Mouse (Mus musculus) G1E-ER4 (cell line): ENCODE measurements at regions not wholly inside any gene's neighbourhood (a gene's known extent, or its start where the extent isn't known, plus 50 kb on each side); places are given as distances from the start of the nearest gene placed in this dataset.

ENCODE experiments used
- GATA1 ChIP-seq: IDR thresholded peaks from one replicate; pipeline ENCODE4 v1.8.0; 2012; ENCODE audit warnings: low read length, inconsistent platforms

DNA sequence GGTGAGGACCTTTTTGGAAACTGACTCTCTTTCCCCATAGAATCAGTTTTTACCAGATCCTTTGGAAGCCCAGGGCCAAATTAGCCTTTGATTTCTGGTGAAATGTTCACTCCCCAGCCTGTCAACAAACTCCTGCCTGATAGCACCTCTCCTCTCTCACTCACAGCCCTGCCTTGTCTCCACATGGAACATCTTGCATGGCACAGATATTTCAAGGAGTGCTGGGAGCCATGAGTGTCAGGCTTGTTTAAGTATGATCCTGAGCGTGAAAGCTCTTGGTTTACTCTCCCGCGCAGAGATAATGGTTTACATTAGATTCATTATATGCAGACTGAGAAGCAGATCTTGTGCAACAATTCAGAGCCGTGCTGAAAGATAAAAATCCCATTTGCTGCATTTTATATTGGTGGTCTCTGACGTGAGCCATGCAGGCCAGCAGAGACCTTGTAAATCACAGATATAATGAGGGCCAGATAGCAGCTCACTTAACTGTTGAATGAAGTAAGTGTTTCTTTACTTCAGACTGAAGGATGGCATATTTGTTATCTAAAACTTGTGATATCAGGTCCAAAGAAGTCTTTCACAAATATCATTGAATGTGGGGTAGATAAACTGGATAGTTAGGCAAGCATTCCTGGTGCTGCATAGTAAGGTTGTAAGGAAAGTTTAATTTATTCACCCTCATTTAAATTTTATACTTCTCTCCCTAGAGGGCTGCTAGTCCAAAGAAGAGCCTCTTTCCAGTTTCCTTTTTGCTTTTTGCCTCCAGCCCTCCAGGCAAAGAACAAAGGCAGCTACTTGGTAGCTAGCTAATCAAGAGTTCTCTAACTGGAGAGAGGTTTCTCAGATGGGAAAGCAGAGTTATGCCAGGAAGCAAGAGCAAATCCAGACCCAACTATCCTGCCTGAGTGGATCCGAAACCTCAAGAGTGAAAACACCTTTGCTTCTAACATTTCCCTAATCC, 81.8 kb downstream of the Tbx18 start:
- TF ChIP-seq GATA1: no peak

DNA sequence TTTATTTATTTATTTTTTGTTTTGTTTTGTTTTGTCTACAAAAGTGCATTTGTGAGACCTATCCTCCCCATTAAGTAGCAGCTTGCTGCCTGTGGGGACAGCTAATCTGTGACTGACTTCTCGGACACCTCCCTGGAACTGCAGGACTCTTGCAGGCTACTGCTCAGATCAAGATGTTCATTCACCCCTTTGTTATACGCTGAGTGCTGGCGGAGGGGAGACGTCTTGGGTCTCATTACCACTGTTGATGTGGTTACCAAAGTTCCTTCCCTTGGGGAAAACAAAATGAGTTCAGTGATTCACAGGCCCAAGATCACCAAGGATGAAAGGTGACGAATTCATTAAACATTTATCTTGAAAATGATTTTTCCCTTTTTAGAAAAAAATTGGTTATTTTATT, 82.7 kb downstream of the Tbx18 start:
- no peak for TF ChIP-seq GATA1

DNA sequence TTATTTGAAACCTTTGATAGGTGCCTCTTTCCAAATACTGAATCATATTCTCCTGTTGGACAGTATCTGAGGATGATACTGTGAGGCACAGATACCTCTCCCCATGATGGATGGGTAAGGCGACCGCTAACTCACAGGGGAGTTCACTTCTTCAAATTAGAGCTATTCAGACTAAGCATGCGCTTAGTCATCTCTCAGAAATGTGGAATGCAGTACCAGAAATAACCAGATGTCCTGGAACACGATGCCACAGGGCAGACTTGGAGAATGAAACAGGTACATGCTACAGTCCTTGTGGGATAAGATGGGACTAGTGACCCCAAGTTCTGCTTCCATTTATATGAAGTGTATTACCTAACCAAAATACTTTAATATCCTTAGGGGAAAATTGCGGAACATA, 86.0 kb downstream of the Tbx18 start:
- TF ChIP-seq GATA1: no peak

DNA sequence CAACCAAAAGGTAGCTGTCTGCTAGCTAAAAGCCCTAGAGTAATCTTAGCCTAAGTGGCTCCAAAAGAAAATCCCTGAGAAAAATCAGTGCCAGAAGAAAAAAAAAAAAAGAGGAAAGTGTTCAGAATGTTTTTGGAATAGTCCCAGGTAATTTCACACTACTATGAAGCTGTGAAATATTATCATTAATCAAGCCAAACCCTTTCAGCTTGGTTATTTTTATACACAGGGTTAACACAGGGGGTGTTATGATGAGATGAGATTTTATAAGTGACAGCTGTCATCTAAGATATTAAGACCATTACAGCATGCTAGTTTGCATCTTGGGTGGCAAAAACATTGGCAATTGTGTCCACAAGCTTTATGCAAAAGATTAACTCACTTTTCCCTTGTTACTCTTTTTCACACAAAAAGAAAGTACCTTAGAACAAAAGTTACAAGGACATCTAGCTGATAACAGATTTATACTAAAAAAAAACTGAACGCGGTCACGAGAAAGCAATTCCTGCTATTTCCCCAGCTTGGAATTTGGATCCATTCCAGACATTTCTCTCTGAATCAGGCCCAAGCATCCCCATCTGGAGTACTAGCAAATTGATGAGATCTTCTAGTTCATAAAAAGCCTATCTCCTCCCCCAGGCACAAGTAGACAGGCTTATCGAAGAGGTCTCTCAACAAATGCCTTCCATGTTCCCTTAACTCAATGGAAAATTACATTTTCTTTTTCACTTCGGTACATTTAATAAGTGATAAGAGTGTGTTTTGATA, 97.0 kb downstream of the Tbx18 start:
- TF ChIP-seq GATA1: no peak

DNA sequence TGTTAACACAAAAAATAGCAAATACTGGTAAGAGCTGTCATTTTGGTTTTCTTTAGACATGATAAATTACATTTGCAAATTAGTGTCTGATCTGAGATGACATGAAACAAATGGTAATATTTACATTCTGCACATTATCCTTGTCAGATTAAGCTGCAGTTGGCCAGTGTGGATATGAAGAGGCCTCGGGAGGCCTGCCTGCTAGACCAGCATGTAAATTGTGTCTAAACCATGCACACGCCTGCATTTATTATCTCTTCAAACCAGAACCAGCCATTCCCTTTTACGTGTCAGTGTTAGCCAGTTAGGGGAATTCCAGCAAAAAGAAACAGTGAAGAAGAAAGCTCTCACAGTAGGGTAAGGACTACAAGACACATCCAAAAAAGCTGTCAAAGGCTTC, 104.6 kb downstream of the Tbx18 start:
- TF ChIP-seq GATA1: no peak

DNA sequence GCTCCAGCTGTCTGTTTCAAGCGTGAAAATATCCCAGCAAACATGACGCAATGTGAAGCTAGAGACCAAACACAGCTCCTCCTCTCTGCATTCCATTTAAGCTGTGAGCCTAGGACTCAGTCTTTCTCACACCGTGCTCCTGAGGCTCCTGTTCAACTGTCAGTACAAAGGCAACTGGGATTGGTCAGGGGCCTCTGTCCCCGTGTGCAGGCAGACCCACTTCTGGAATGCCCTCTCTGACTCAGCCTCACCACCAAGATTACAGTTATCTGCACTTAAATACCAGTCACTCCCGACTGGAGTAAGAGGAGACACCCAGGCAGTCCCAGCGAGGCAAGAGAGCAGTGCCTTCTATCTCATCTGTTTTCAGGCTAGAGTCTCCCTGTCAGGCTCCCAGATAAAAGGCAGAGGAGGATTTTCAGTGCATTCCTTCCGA, 112.8 kb downstream of the Tbx18 start:
- no peak for TF ChIP-seq GATA1

DNA sequence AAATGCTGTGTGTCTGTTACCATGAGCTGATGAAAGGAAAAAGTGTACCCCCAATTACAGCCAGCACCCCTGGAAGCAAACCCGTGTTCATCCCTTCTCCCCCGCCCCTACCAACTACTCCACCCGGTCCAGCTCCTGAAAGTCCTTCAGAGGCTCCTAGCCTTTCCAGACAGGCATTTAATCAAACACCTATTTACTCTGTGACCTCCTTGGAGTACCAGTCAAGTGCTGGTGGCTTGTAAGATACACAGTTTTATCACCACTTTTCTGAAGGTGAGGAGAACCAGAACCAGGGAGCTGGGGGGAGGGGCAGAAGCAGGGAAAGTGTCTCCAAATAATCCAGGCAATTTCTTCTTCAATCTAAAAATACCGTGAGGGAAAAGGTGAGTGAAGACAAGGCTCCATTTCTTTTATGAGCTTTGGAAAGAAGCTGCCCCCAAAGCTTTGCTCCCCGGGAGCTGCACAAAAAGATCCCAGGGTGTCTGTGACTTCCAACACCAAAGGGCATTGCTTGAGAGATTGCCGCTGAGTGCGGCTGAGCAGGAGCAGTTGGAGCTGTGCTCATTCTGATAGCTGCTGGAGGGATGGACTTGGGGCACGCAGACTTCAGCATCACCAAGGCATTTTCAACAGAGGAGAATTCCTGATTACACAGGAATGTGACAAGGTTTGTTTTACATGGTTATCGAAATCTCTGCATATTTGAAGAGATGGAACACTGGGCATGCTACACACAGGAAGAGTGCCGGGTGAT, 123.0 kb downstream of the Tbx18 start:
- TF ChIP-seq GATA1: no peak

DNA sequence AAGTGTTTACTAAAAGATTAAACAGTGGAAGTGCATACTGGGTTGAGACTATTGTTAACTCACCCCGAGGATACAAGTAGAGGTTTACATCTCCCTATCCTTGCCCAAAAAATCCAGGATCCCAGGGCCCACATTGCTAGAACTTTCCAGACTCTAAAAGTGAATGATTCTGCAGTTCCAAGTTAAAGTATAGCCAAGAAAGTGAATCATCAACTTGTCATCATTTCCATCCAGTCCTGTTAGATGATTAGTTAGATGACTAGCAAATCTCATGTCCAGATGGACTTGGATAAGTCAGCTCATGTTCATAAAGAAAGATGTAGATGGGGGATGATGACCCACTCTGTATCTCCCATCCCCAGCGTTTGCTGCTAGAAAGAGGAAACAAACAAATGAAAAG, 155.5 kb downstream of the Tbx18 start:
- no peak for TF ChIP-seq GATA1

DNA sequence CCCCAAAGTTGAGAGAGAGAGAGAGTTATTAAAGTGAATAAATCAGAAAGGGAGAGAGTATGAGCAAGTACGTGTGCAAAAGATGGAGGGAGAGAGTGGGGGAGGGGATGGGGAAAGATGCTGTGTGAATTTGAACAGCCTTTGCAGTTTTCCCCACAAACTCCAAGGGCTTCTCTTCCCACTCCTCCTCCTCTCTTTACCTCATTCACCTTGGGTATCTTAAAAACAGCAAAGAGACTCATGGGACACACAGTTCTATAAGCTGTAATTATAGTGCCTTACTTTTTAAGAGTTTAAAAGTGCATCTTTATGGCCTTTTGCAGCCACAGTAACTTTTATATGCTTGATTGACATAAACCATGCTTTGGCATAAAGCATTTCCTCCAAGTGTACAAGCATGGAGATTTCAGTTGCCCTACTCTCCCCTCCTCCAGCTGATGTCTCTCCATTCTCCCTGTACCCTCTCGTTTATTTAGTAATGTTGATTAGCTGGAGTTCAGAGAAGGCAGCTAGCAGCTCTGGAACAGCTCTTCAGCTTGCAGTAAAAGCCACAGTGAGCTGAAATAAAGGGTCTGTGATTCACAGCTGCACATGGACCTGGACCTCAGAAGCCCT, 156.7 kb downstream of the Tbx18 start:
- no peak for TF ChIP-seq GATA1

DNA sequence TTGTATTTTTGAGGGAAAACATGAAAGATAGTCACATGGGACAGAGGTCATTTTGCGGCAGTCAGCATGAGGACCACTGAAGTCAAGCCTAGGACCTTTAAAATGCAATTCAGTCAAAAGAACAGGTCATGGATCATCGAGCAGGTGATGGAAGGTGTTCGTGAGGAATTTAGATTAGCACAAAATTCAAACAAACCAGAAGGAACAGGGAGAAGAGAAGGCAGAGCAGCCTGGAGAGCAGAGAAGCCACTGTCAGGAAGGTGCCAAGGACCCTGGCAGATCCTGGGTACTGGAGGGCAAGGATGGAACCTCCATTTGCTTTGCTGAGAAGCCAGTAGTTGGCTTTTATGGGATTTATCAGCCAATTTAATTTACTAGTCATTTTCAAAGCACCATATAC, 167.8 kb downstream of the Tbx18 start:
- TF ChIP-seq GATA1: no peak

DNA sequence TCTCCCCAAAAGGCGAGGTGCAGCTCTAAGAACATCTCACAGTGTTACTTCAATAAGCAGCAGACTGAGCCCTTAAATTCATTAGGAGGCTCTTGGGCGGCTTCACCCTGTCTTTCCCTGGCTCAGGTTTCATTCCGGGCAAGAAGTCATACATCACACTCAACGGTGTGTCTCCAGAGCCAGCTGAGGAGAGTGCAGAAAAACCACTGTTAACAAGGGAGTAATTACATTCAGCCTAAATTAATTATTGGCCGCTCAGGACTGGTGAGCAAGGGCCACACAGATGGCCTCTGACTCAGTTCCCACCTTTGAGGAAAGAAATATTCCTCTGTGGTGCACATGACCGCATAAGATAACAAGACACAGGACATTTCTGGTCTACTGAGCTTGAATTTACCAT, 168.3 kb downstream of the Tbx18 start:
- no peak for TF ChIP-seq GATA1

DNA sequence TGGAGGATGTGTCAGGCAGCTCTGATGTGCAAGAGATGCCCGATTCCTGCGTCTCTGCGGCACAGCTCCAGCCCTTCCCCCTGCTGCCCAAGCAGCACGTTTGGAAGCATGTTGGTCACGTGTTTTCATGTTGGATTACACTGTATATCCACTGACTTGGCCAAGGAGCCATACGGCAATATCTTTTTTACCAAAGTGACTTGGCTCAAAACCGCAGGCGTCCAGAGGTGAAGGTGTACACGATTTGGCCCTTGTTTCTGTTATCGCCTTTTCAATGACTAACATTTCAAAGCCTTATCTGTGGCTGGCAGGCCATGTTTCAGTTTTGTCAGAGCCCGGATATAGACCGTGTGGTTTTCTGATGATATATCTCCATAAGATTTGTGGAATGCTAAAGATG, 173.2 kb downstream of the Tbx18 start:
- no peak for TF ChIP-seq GATA1

DNA sequence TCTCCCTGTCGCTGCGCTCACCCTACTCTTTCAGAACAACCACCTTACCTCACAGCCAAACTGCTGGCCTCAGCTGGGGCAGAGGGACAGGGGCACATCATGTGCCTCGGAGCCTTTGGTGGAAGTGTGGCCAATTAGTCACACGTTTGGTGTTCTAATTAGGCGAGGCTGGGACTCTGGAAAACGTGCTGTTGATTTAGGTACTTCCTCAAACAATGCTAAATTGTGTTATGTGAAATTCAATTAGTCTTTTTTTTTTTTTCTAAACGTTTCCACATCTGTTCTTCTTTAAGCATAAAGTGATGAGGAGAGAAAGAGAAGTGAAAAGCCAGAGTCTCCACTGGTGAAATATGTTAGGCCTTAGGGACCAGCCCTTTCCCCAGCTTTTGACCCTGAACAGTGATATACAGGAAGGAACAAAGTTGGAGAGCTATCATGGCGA, 174.1 kb downstream of the Tbx18 start:
- no peak for TF ChIP-seq GATA1

DNA sequence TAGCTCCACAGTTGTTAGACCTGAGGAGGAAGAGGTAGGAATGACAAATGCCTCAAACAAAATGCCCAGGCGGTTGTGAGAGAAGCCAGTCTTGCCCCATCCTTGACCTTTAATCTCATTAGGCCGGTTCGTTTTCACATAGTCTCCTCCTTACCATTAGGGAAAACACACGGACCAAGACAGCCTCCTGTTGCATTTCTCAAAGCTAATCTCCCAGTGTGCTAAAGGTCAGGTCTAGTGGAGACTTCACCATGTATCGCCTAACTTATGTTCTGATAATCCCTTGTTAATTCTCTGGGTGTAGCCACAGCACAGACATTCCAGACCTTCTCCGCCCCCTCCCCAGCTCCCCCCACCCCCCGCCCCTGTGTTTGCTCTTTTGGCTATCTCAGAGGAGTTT, 174.5 kb downstream of the Tbx18 start:
- no peak for TF ChIP-seq GATA1

DNA sequence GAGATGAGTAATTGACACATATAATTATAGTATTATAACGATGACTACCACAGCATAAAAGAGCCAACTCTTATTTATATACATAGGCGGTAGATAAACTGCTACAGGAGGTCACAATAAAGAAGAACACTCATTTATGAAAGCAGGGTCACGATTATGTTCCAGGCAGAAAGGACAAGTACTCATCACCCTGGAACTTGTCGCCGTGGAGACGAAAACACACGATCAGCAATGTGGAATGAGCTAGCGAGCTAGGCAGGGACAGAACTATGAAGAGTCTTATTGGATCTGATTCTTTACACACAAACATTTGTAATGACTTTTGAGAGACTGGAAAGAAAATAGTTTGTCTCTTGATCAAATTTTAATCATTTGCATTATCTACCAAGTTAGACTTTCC, 197.9 kb downstream of the Tbx18 start:
- no peak for TF ChIP-seq GATA1
